Mouse (Mus musculus): ENCODE measurements around the gene Eif4e2.

- TF ChIP-seq CTCF (conservative IDR thresholded peaks at IDR 0.05; ENCODE audit: low read length): peak; percentile 93
- no peak for TF ChIP-seq NANOG (IDR thresholded peaks at IDR 0.05; ENCODE audit: borderline replicate concordance, low read length)
Measured at GRCm38 (mm10) chr1:87187037-87187355, 26.7 kb upstream of the Eif4e2 start.
